ENCODE assay signal across 12 mouse cellular contexts in genomic region chr8:120750616-120751015, GRCm38 (mm10). TPM values are rescaled to one million over a fixed set of nuclear protein-coding genes. Genes with fewer than 3 reads are reported as not detected.
DNase-seq lines count a peak whose midpoint lies in the region; ATAC-seq and TF ChIP-seq lines count a peak whose summit lies in the region.
"Had no signal": no experiment of that assay in that cellular context is flagged by ENCODE, and none has a peak within 500 bp of the region (broad histone marks: within the 10 kb centered on the region; RNA-seq: fewer than 3 reads in every experiment).

No protein-coding gene starts in this region.

- H3K36me3 ChIP-seq in kidney, adult 2 months (ENCODE audit: control insufficient read depth, insufficient read depth, low read length) = no peaks in the 10 kb centered on the region
- no peaks in the 10 kb centered on the region for H3K36me3 ChIP-seq in kidney, embryonic 16.5 days (ENCODE audit: insufficient read depth, low read length)
- H3K36me3 ChIP-seq in small intestine, adult 2 months (ENCODE audit: control insufficient read depth, insufficient read depth, low read length) = peaks cover 94% of the 10 kb centered on the region
- H3K36me3 ChIP-seq: embryonic facial prominence, embryonic 12.5 days; heart, embryonic 12.5 days had no signal

- no peak for ATAC-seq in kidney, embryonic 16.5 days (ENCODE audit: low FRiP score, low TSS enrichment)
- peak; percentile 20 for ATAC-seq in granulocyte monocyte progenitor cell, adult 5-6 weeks (replicated peaks; ENCODE audit: poor library complexity, severe bottlenecking)
- ATAC-seq: CD4-positive, CD25-positive, alpha-beta regulatory T cell, adult 4 months; inflammation-experienced regulatory T-cells, adult 6 months had no signal

- no peak for TF ChIP-seq POLR2A in kidney, adult 2 months (IDR thresholded peaks at IDR 0.05; ENCODE audit: low read depth, low read length)
- no peak for TF ChIP-seq POLR2A in small intestine, adult 2 months (IDR thresholded peaks at IDR 0.05; ENCODE audit: low read depth, low read length)

- WGBS in kidney, adult 2 months = 54% methylated on average over 9 of the region's 9 CpGs
- 68% methylated on average over 9 of the region's 9 CpGs for WGBS in kidney, embryonic 16.5 days
- WGBS in small intestine, adult 2 months = 67% methylated on average over 9 of the region's 9 CpGs

- H3K27ac ChIP-seq in kidney, adult 2 months (ENCODE audit: insufficient read depth, low read depth, low read length) = peak overlapping the region; percentile 63
- no peak overlapping the region for H3K27ac ChIP-seq in kidney, embryonic 16.5 days (ENCODE audit: low read length)
- peak overlapping the region; percentile 48 for H3K27ac ChIP-seq in small intestine, adult 2 months (ENCODE audit: insufficient read depth, low read depth, low read length)
- H3K27ac ChIP-seq: embryonic facial prominence, embryonic 12.5 days had no signal

- no peak overlapping the region for H3K4me2 ChIP-seq in kidney, embryonic 16.5 days (replicated peaks; ENCODE audit: low read depth, low read length)
- H3K4me2 ChIP-seq: embryonic facial prominence, embryonic 12.5 days; heart, embryonic 12.5 days had no signal

- H3K4me3 ChIP-seq in kidney, adult 2 months (ENCODE audit: insufficient read depth, low read depth, low read length) = no peak overlapping the region
- H3K4me3 ChIP-seq in kidney, embryonic 16.5 days (ENCODE audit: low read length) = no peak overlapping the region
- H3K4me3 ChIP-seq in small intestine, adult 2 months (ENCODE audit: low read depth, low read length) = no peak overlapping the region
- H3K4me3 ChIP-seq: embryonic facial prominence, embryonic 12.5 days; heart, embryonic 12.5 days had no signal

- no peak for TF ChIP-seq CTCF in kidney, adult 2 months (conservative IDR thresholded peaks at IDR 0.05; ENCODE audit: insufficient read depth, insufficient read length, low read depth, low read length)
- no peak for TF ChIP-seq CTCF in small intestine, adult 2 months (IDR thresholded peaks at IDR 0.05; ENCODE audit: extremely low read depth, insufficient read length, insufficient replicate concordance, low read depth, low read length)

- peaks cover 39% of the 10 kb centered on the region for H3K4me1 ChIP-seq in kidney, adult 2 months (ENCODE audit: control insufficient read depth, insufficient read depth, low read length)
- peaks cover 52% of the 10 kb centered on the region for H3K4me1 ChIP-seq in kidney, embryonic 16.5 days (ENCODE audit: insufficient read depth, low read length)
- peaks cover 44% of the 10 kb centered on the region for H3K4me1 ChIP-seq in small intestine, adult 2 months (ENCODE audit: control insufficient read depth, insufficient read depth, insufficient read length, low read length)

- H3K9me3 ChIP-seq in kidney, embryonic 16.5 days (ENCODE audit: low read length) = no peaks in the 10 kb centered on the region
- H3K9me3 ChIP-seq: embryonic facial prominence, embryonic 12.5 days; heart, embryonic 12.5 days had no signal

- DNase-seq in kidney, adult 2 months = peak; percentile 81
- peak; percentile 87 for DNase-seq in adrenal gland, adult 8-10 months
- DNase-seq in lung, postnatal 4 days = no peak
- no peak for DNase-seq in natural killer cell, adult 2 months (ENCODE audit: low spot score in 2 of 2)
- DNase-seq in frontal cortex, postnatal 14 days (ENCODE audit: low spot score in 2 of 2) = no peak

- no peaks in the 10 kb centered on the region for H3K27me3 ChIP-seq in kidney, adult 2 months (replicated peaks; ENCODE audit: control insufficient read depth, insufficient read depth, low read length)
- H3K27me3 ChIP-seq in kidney, embryonic 16.5 days (ENCODE audit: insufficient read depth, low read length) = no peaks in the 10 kb centered on the region
- H3K27me3 ChIP-seq in small intestine, adult 2 months (ENCODE audit: control insufficient read depth, insufficient read depth, low read length) = no peaks in the 10 kb centered on the region
- H3K27me3 ChIP-seq: embryonic facial prominence, embryonic 12.5 days had no signal

- no peak overlapping the region for H3K9ac ChIP-seq in kidney, embryonic 16.5 days (replicated peaks; ENCODE audit: low read length)
- H3K9ac ChIP-seq: embryonic facial prominence, embryonic 12.5 days; heart, embryonic 12.5 days had no signal

RNA-seq across cellular contexts. Expression of gene Irf8, which starts 14.5 kb away (rescaled TPM):
- 12.3 and 16.7 TPM in 2 replicates for polyA plus RNA-seq in kidney, adult 2 months (2012; rRNA removed)
- 10.0 and 10.9 TPM in 2 replicates for polyA plus RNA-seq in kidney, embryonic 16.5 days (2015; fragmentation: Nextera tagmentation; extraction: Ambion mirVana)
- 10 to 100 TPM; 19.5 to 46.7 (median 34.6) TPM for total RNA-seq in adrenal gland, adult 8-10 months (2022)
- total RNA-seq in granulocyte monocyte progenitor cell, adult 5-6 weeks (2014; fragmentation: Nextera tagmentation) = 213 and 215 TPM in 2 replicates
- total RNA-seq in granulocyte monocyte progenitor cell, adult 5-6 weeks (2017) = 171 and 196 TPM in 2 replicates
- polyA plus RNA-seq in small intestine, adult 2 months (2012; rRNA removed) = 48.7 and 124 TPM in 2 replicates

Comparison
In these comparisons a context has a peak if more than half of its experiments do, and no peak if none do; other contexts are left out.
1. DNase-seq: peak in kidney, adult 2 months (single experiment) and adrenal gland, adult 8-10 months (single experiment); none in lung, postnatal 4 days (0 of 2), natural killer cell, adult 2 months (0 of 2) and frontal cortex, postnatal 14 days (0 of 2).